8 mouse cellular contexts compared by ENCODE assay signal in the genomic region with DNA sequence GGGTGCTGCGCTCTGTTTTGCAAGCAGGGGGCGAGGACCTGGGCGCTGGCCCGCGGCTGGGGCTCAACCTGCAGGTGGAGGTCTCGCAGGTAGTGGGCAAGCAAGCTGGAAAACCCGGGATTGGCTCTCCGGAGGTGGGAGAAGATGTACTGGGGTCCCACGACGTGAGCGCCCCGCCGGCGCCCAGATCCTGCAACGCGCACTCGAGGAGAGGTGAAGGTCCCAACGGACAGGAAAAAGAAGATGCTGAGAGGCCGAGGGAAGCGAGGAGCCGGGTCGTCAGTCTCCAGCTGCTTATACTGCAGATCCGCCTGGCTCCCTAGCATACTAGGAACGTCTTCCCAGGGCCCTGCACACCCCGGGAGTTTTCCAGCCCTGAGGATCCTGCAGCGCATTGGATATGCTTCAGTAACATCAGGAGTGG. TPM values are rescaled to one million over a fixed set of nuclear protein-coding genes. Genes with fewer than 3 reads are reported as not detected.
DNase-seq lines count a peak whose midpoint lies in the region; ATAC-seq and TF ChIP-seq lines count a peak whose summit lies in the region.

No protein-coding gene starts in this region.

- DNase-seq in left cerebral cortex, adult 11 months (ENCODE audit: low spot score) = peak; percentile 55
- no peak for DNase-seq in left cerebral cortex, postnatal 4 days
- DNase-seq in lung, postnatal 36 days = peak; percentile 13
- DNase-seq in gastrocnemius, adult 8-10 months (ENCODE audit: low spot score in 2 of 2) = no peak
- DNase-seq in spleen, postnatal 14 days (ENCODE audit: low spot score in 2 of 2) = no peak

- no peaks in the 10 kb centered on the region for H3K27me3 ChIP-seq in forebrain, embryonic 15.5 days

- TF ChIP-seq POLR2A in bone marrow macrophage, adult 2 months (IDR thresholded peaks at IDR 0.05; ENCODE audit: borderline replicate concordance, low read depth, low read length) = no peak

- no peak overlapping the region for H3K27ac ChIP-seq in bone marrow macrophage, adult 2 months (ENCODE audit: insufficient read depth, low read depth, low read length)
- H3K27ac ChIP-seq in forebrain, embryonic 15.5 days (replicated peaks) = peak overlapping the region; percentile 95

- peaks cover 12% of the 10 kb centered on the region for H3K4me1 ChIP-seq in bone marrow macrophage, adult 2 months (ENCODE audit: control insufficient read depth, insufficient read depth, low read length)
- peaks cover 28% of the 10 kb centered on the region for H3K4me1 ChIP-seq in forebrain, embryonic 15.5 days

- under 1% methylated on average over 26 of the region's 26 CpGs for WGBS in forebrain, embryonic 15.5 days

- no peaks in the 10 kb centered on the region for H3K36me3 ChIP-seq in forebrain, embryonic 15.5 days

- intact Hi-C loops in left cerebral cortex, postnatal 4 days (cut with DNase I) = loop anchor here (5.0 kb wide), 1 partner anchor 62 kb away; no protein-coding TSS in a partner anchor

- H3K9me3 ChIP-seq in forebrain, embryonic 15.5 days = no peaks in the 10 kb centered on the region

- peak overlapping the region; percentile 68 for H3K4me2 ChIP-seq in forebrain, embryonic 15.5 days (replicated peaks)

- peak overlapping the region; percentile 70 for H3K4me3 ChIP-seq in bone marrow macrophage, adult 2 months (ENCODE audit: insufficient read depth, low read length)
- H3K4me3 ChIP-seq in forebrain, embryonic 15.5 days = peak overlapping the region; percentile 57

- ATAC-seq in forebrain, embryonic 15.5 days (replicated peaks) = peak; percentile 30
- ATAC-seq in monocyte, adult 5-6 weeks (replicated peaks; ENCODE audit: insufficient number of reproducible peaks, low FRiP score, low TSS enrichment, poor library complexity, severe bottlenecking) = no peak

- peak overlapping the region; percentile 66 for H3K9ac ChIP-seq in forebrain, embryonic 15.5 days (replicated peaks)

- TF ChIP-seq CTCF in bone marrow macrophage, adult 2 months (IDR thresholded peaks at IDR 0.05; ENCODE audit: low read depth, low read length) = no peak

RNA-seq across cellular contexts. Expression of gene Chd6, which starts 0.5 kb away (rescaled TPM):
- 10 to 100 TPM; 59.1 to 66.4 TPM for total RNA-seq in left cerebral cortex, postnatal 4 days (2021)
- polyA plus RNA-seq in bone marrow macrophage, adult 2 months (2012; ENCODE audit: insufficient read depth, insufficient read length, missing spikeins) = 16.2 and 24.2 TPM in 2 replicates
- polyA plus RNA-seq in forebrain, embryonic 15.5 days (2015; fragmentation: Nextera tagmentation; extraction: Ambion mirVana) = 39.5 and 40.5 TPM in 2 replicates
- 10 to 100 TPM in 3 of 4 experiments, 1 to 10 TPM in 1; 8.2 to 17.7 (median 14.6) TPM for total RNA-seq in gastrocnemius, adult 8-10 months (2022)
- total RNA-seq in monocyte, adult 5-6 weeks (2017) = 30.0 to 80.8 TPM (median 51.0 TPM) in 3 replicates

Comparison
In these comparisons a context has a peak if more than half of its experiments do, and no peak if none do; other contexts are left out.
1. DNase-seq: peak in left cerebral cortex, adult 11 months (single experiment) and lung, postnatal 36 days (single experiment); none in left cerebral cortex, postnatal 4 days (single experiment), gastrocnemius, adult 8-10 months (0 of 2) and spleen, postnatal 14 days (0 of 2).